Mouse (Mus musculus): Measurements from ENCODE around the gene Ppt1.

GRCm38 (mm10) chr4:122836403-122836775 is 347 bp downstream of the Ppt1 start:
- no peak for TF ChIP-seq POLR2A (IDR thresholded peaks at IDR 0.05; ENCODE audit: extremely low read depth, insufficient read depth, low read length)
- TF ChIP-seq CTCF (IDR thresholded peaks at IDR 0.05; ENCODE audit: low read depth, low read length): no peak

Data from liver, adult 2 months (tissue).